Mouse (Mus musculus) heart, adult 2 months (tissue): ENCODE results near the gene Cacna1a. TPM values are rescaled to one million over a fixed set of nuclear protein-coding genes. Genes with fewer than 3 reads are reported as not detected.
A peak's percentile ranks its signal among the peaks of the same experiment; 100 is the strongest.

Experiments used
- DNase-seq, 2 experiments: peaks; one replicate each; pipeline ENCODE4 v3.0.0; 2021
- H3K27ac ChIP-seq: fragments of 200-600 bp; 2 replicates; pipeline ENCODE4 v1.8.1; 2022
- H3K27me3 ChIP-seq: fragments of 200-500 bp; 2 replicates; pipeline ENCODE4 v1.6.1; 2012; ENCODE audit warnings: mild to moderate bottlenecking, low read length, inconsistent platforms, mixed read lengths; ENCODE audit not compliant: control insufficient read depth, insufficient read depth
- H3K36me3 ChIP-seq: fragments of 200-500 bp; 2 replicates; pipeline ENCODE4 v1.6.1; 2012; ENCODE audit warnings: low read length, inconsistent platforms; ENCODE audit not compliant: control insufficient read depth, insufficient read depth
- H3K4me1 ChIP-seq: fragments of 200-500 bp; 2 replicates; pipeline ENCODE4 v1.6.1; 2011; ENCODE audit warnings: low read length; ENCODE audit not compliant: control insufficient read depth, insufficient read depth
- H3K4me3 ChIP-seq: fragments of 200-600 bp; 2 replicates; pipeline ENCODE4 v1.8.1; 2022
- H3K79me2 ChIP-seq: fragments of 200-500 bp; replicated peaks from 2 replicates; pipeline ENCODE4 v1.6.1; 2012; ENCODE audit warnings: mild to moderate bottlenecking, inconsistent platforms, low read length, moderate library complexity, mixed read lengths; ENCODE audit not compliant: control insufficient read depth, insufficient read depth
- H3K9ac ChIP-seq: fragments of 200-500 bp; 2 replicates; pipeline ENCODE4 v1.6.1; 2012; ENCODE audit warnings: low read depth, mild to moderate bottlenecking, control low read depth, inconsistent platforms, low read length, mixed read lengths
- CTCF ChIP-seq: fragments of 200-600 bp; IDR thresholded peaks from 2 replicates; pipeline ENCODE4 v1.8.1; 2022; ENCODE audit warnings: antibody characterized with exemption, mild to moderate bottlenecking, moderate library complexity
- EP300 ChIP-seq: fragments of 200-500 bp; IDR thresholded peaks from 2 replicates; pipeline ENCODE4 v1.6.1; 2011; ENCODE audit warnings: low read depth, low read length, control low read depth; ENCODE audit not compliant: insufficient read depth
- POLR2A ChIP-seq: fragments of 200-500 bp; IDR thresholded peaks from 2 replicates; pipeline ENCODE4 v1.6.1; 2011; ENCODE audit warnings: mild to moderate bottlenecking, low read depth, low read length, control low read depth; ENCODE audit not compliant: insufficient read depth
- WGBS: fragments of 180-500 bp; shearing (Covaris S2); methylation state at CpG from one replicate; pipeline ENCODE4 v1.1.7; 2018; 5-methylcytosine and 5-hydroxymethylcytosine counted together
- intact Hi-C: fragments of 180-260 bp; cut with DNase I; formaldehyde crosslinking; loops from one replicate; pipeline ENCODE4 v1.15.1; 2025
- polyA plus RNA-seq: library from polyadenylated mRNA; depleted of rRNA; stranded (reverse); fragments of >200 nt; gene quantifications from 2 replicates; pipeline ENCODE4 v1.2.3, GENCODE M21; 2012
- total RNA-seq, 2 experiments: library from RNA; stranded (reverse); gene quantifications; 2 replicates each; pipeline ENCODE4 v1.2.3; 2021

Cacna1a gene
- total and polyA plus RNA-seq, 3 experiments, result 2.5 to 4.4 (median 2.7) TPM

DNA sequence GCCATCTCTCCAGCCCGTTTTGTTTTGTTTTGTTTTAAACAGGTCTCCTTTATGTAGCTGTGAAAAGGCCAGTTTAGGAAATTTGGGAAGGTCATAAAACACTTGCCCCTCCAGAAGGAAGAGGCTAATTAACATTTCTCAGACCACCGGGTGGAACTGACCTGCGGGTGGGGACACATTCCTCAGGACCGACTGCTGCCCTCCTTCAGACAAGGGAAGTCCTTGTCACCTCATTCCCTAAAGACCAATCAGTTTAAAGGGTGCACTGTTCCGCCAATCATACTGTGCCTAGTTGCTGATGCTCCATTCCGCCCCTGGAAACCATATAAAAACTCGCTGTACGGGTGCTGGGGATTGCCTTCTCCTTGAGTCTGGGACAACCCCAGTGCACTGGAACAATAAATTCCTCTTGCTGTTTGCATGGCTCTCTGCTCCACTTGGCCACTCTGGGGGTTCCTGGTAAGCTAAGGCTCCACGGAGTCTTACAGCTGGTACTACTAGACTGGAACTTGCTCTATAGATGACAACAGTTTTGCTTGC lies 264.9 kb downstream of the Cacna1a start:
- peaks cover 2% of the 10 kb centered on the region for H3K4me1 ChIP-seq
- no peaks in the 10 kb centered on the region for H3K27me3 ChIP-seq
- no peak for TF ChIP-seq EP300
- no peak for TF ChIP-seq POLR2A
- TF ChIP-seq CTCF, result no peak
- DNase-seq, result no peak
- no peaks in the 10 kb centered on the region for H3K79me2 ChIP-seq
- intact Hi-C loops, result no loop called here
- WGBS, result 59% methylated on average over 9 of the region's 9 CpGs
- H3K9ac ChIP-seq, result no peak overlapping the region
- no peak overlapping the region for H3K4me3 ChIP-seq
- no peak overlapping the region for H3K27ac ChIP-seq
- no peaks in the 10 kb centered on the region for H3K36me3 ChIP-seq

DNA sequence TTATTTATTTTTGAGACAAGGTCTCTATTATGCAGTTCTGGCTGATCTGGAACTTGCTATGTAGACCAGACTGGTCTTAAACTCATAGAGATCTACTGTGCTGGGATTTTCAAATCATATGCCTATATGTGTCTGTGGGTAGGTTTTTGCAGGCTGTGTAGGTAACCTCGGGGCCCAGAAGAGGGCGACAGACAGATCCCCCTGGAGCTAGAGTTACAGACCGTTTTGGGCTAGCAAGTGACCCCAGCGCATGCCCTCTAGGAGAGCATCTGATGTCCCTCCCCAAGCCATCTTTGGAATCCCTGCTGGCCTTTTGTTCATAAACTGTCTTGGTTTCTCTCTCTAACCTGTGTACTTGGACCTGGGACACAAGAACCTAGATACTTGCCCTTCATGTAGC lies 266.4 kb downstream of the Cacna1a start:
- no peak for DNase-seq

DNA sequence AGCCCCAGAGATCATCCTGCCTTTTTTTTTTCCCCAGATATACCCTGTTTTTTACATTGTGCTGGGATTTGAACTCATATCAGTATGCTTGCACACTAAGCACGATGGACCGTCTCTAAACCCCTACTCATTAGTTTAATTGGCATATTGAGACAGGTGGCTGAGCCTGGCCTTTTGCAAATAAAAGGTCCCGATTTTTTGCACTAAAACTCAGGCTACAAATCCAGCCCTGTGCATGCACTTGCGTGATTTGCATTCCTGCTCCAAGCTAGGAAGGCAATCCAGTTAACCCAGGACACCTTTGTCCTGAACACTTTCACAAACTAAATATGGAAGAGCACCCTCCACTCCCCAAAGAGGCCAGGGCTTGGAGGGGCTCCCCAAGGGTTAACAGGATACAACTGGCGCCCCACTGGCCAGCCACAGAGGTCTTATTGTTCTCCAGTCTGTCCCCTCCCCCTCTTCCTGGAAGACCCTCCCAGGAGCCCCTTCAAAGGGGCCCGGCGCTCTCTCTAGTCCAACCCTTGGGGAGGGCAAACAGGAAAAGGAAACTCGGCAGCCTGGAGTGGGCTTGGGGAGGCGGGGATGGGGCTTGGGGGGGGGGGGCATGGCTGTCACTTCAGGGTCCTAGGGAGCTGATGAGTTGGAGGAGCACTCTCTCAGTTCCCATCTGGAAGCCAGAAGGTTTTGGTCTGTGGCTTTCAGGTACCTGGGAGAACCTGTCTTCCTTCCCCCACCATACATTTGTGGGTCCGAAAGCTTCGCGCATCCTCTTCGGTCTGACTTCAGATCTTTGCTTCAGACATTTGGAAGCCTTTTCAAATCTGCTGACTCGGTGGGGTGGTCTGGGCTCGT lies 267.3 kb downstream of the Cacna1a start:
- peak overlapping the region; percentile 97 for H3K27ac ChIP-seq
- H3K4me3 ChIP-seq, result peak overlapping the region; percentile 55
- 22% methylated on average over 15 of the region's 15 CpGs for WGBS
- H3K36me3 ChIP-seq, result no peaks in the 10 kb centered on the region
- peaks cover 2% of the 10 kb centered on the region for H3K4me1 ChIP-seq
- intact Hi-C loops, result loop anchor here (5.0 kb wide), 1 partner anchor 427 kb away; the partner anchor contains the start of genes Man2b1, Wdr83 and Wdr83os
- TF ChIP-seq CTCF, result no peak
- peak overlapping the region; percentile 79 for H3K9ac ChIP-seq
- H3K79me2 ChIP-seq, result no peaks in the 10 kb centered on the region
- DNase-seq, result peak; percentile 41 to 43
- H3K27me3 ChIP-seq, result no peaks in the 10 kb centered on the region

More for the DNA sequence above, 266.4 kb downstream of the Cacna1a start:
- Histone ChIP-seq H3K4me3 (no peak overlapping the region), H3K27ac (peak overlapping the region; percentile 97), H3K79me2 (no peaks in the 10 kb centered on the region), H3K36me3 (no peaks in the 10 kb centered on the region), H3K27me3 (no peaks in the 10 kb centered on the region), H3K9ac (no peak overlapping the region), H3K4me1 (peaks cover 2% of the 10 kb centered on the region)
- intact Hi-C loops, result no loop called here
- 43% methylated on average over 4 of the region's 4 CpGs for WGBS
- TF ChIP-seq CTCF (peak; percentile 39), POLR2A (no peak), EP300 (no peak)

DNA sequence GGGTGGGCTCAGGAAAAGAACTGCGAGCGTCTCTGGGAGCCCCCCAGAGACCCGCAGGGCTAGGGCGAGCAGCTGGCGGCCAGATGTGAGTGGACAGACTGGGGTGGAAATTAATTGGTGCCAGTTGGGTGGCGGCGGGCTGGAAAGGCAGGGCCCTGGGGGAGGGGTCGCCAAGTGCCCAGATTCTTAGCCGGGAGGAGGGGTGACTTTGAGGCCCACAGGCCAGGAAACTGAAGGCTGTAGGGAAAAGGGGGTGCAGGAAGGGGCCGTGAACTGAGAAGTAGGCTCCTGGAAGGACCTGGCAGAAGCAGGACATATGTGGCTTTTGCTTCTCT lies 267.9 kb downstream of the Cacna1a start:
- Histone ChIP-seq H3K4me3 (peak overlapping the region; percentile 55), H3K4me1 (peaks cover 2% of the 10 kb centered on the region), H3K79me2 (no peaks in the 10 kb centered on the region), H3K36me3 (no peaks in the 10 kb centered on the region), H3K27me3 (no peaks in the 10 kb centered on the region), H3K9ac (peak overlapping the region; percentile 79), H3K27ac (peak overlapping the region; percentile 97)
- intact Hi-C loops, result loop anchor here (5.0 kb wide), 1 partner anchor 426 kb away; the partner anchor contains the start of genes Man2b1, Wdr83 and Wdr83os
- TF ChIP-seq POLR2A (no peak), EP300 (no peak), CTCF (no peak)
- peak; percentile 30 to 53 for DNase-seq
- 14% methylated on average over 10 of the region's 10 CpGs for WGBS

DNA sequence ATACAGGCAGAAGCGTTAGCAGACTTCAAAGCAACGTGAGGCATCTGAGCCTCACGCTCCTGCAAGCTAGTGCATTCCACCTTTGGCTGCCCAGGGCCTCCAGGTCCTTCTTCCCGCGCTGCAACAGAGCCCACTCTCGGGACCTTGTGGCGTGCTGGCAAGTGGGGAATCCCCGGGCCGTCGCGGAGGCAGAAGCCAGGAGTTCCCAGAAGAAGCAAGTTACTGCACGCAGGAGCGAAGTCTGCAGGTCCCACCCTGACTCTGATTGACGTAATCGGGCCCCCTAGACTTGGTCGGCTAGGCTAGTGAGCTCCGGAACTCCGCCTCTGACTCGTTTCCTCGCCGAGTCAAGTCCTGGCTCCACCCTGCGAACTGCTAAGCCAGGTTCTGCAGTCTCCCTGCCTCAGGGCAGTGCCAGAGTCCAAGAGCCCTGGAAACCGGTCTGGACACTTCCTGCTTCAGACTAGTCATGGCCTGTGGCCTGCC lies 268.4 kb downstream of the Cacna1a start:
- Histone ChIP-seq H3K27me3 (no peaks in the 10 kb centered on the region), H3K36me3 (no peaks in the 10 kb centered on the region), H3K4me1 (peaks cover 2% of the 10 kb centered on the region), H3K27ac (peak overlapping the region; percentile 97), H3K79me2 (no peaks in the 10 kb centered on the region), H3K9ac (peak overlapping the region; percentile 79), H3K4me3 (peak overlapping the region; percentile 55)
- TF ChIP-seq POLR2A (peak; percentile 94), EP300 (peak; percentile 86), CTCF (no peak)
- intact Hi-C loops, result loop anchor here (5.0 kb wide), 1 partner anchor 426 kb away; the partner anchor contains the start of genes Man2b1, Wdr83 and Wdr83os
- WGBS, result 2% methylated on average over 23 of the region's 23 CpGs
- peak; percentile 81 to 90 for DNase-seq

DNA sequence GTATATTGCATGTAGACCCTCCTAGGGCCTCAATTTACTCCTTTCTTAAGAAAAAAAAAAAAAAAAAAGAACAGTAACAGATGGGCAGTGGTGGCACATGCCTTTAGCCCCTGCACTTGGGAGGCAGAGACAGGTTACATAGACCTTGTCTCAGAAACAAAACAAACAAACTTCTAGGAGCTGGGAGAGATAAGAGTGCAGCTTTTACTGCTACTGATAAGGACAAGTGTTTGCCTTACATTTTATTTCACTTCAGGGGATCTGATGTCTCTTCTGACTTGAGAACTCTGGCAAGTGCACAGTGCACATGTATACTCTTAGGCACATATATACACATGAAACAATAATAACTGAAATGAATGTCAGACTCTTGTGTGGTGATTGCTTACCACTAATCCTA lies 269.0 kb downstream of the Cacna1a start:
- no peak overlapping the region for H3K4me3 ChIP-seq
- no peak for DNase-seq
- H3K27ac ChIP-seq, result peak overlapping the region; percentile 97
- peaks cover 2% of the 10 kb centered on the region for H3K4me1 ChIP-seq
- intact Hi-C loops, result loop anchor here (5.0 kb wide), 1 partner anchor 425 kb away; the partner anchor contains the start of genes Man2b1, Wdr83 and Wdr83os
- no peaks in the 10 kb centered on the region for H3K36me3 ChIP-seq
- H3K79me2 ChIP-seq, result no peaks in the 10 kb centered on the region
- H3K9ac ChIP-seq, result no peak overlapping the region
- H3K27me3 ChIP-seq, result no peaks in the 10 kb centered on the region
- no peak for TF ChIP-seq CTCF
- TF ChIP-seq POLR2A, result no peak
- TF ChIP-seq EP300, result no peak
